Mouse (Mus musculus) liver, embryonic 14.5 days (tissue): Measurements from ENCODE around the gene Cldn10.

Source experiments
- CTCF ChIP-seq: IDR thresholded peaks from 2 replicates; pipeline ENCODE4 v1.5.1; 2016; ENCODE audit warnings: antibody characterized with exemption, low read depth, control low read depth
- EP300 ChIP-seq: IDR thresholded peaks from 2 replicates; pipeline ENCODE4 v1.6.1; 2016; ENCODE audit warnings: antibody characterized with exemption, low read depth

DNA sequence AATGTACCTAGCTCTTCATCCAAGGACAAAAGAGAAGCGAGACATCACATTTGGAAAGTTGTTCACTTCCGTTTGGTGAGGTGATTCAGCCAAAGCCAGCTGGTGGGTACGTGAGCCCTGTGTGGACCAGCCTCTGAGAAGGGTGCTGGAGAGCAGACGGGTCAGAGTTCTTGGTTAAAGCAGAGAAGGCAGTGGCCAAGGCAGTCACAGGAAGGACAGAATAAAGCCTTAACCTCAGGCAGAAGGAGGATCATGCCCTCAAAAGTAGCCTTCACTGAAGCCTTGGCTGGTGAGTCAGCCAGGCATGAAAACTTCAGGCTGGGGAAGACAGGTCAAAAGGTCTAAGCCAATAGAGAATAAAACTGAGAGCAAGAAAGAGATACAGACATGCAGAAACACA, 22.0 kb downstream of the Cldn10 start:
- no peak for TF ChIP-seq CTCF
- TF ChIP-seq EP300, result no peak
